Mouse (Mus musculus) T-cell, adult 2 months (primary cell): ENCODE measurements at regions not wholly inside any gene's neighbourhood (a gene's known extent, or its start where the extent isn't known, plus 50 kb on each side); places are given as distances from the start of the nearest gene placed in this dataset.

Experiments
- DNase-seq: peaks from one replicate; pipeline ENCODE4 v3.0.0; 2022; ENCODE audit warnings: low spot score

DNA sequence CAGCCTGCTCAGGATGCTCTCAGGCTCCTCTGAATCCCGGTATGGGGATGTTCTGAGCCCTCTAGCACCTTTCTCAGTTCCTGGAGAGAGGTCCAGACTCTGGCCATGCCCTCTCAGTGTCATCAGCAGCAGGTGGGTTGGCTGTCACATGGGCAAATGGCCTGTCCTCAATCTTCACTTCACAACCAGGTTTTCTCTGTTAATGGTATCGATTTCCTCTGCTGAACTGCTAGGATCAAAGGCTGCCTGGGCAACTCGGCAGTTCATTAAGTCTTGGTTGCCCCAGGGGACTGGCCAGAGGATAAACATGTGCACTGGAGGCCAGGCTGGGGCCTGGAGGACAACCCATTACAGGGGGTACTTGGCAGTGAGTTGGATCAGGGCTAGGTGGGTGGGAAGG is 156.2 kb downstream of the Trim29 start:
- DNase-seq: no peak

DNA sequence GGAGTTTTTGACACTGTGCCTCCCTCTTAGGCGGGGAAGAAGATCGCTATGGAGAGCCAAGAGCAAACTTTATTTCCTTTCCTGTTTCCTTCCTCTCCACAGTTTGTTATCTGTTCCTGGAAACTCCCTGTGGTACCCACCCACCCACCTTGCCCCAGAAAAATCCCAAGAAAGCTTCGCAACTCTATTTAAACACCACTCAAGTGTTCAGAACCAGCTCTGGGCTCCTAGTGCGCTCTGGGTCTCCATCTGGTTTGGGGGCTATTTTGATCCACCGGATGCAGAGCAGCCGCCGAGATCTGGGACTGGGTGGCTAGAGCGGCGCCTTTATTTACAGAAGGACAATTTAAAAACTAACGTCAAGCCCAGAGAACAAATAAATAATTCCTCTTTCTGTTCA is 158.6 kb downstream of the Trim29 start:
- no peak for DNase-seq

DNA sequence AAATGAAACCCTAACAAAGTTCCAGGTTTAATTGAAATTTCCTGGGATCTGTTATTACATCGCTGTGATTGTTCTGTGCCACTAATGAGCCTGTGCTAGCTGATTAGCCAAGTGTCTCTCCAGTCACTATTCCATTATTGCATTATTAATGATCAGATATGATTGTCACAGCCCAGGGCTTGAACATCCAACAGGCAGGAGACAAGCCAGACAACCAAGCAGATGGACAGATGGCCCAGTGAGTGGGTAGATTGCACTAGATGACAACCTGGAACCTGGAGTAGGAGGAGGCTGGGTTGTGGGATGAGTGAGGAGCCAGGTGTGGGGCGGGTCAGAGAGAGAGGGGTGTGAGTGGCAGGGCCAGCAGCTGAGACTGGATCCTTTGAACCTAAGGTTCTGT is 161.6 kb downstream of the Trim29 start:
- no peak for DNase-seq

DNA sequence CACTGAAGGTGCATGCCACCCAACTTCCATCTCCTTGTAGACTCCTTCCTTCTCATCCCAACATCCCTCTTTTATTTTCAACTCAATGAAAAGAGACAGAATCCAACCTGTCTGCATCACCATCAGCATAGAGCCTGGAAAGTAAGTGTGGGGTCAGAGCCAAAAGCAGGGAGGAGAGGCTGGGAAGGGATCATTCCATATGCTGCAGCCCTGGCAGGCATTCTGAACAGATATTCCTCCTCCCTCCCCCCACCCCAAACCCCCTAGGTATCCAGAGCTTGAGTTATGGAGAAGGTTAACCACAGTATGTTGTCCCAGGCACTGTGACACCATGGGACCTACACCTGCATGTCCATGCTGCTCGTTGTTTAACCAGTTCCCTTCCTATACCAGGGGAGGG is 162.5 kb downstream of the Trim29 start:
- no peak for DNase-seq

DNA sequence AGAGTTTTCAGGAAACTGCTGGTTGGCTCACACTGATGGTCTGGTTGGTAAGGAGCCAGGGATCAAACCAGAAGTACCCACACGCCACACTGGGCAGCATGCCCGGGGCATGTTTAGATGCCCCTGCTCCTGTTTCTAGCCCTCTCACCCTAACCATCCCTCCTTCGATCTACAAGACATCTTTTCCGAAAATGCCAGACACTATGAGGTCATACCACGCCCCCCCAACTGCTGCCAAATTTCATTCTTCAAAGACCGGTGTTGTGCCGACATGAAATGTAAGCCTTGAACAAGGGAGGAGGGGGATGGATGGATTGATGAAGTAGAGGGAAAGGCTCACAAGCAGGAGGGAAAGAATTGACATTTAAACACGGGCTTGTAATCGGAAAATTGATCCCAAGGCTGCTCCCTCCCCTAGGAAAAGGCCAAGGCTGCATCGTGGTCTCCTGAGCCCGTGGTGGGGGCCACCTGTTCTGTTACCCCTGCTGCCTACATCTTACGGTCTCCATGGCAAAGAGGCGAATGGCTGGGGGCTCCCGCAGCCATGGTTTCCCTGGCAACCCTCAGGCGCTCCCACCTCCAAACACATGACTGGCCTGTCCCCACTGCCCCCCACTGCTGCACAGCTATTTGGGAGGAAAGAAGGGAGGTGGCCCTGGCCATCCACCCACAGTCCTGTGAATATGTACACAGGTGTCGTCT is 163.1 kb downstream of the Trim29 start:
- no peak for DNase-seq

DNA sequence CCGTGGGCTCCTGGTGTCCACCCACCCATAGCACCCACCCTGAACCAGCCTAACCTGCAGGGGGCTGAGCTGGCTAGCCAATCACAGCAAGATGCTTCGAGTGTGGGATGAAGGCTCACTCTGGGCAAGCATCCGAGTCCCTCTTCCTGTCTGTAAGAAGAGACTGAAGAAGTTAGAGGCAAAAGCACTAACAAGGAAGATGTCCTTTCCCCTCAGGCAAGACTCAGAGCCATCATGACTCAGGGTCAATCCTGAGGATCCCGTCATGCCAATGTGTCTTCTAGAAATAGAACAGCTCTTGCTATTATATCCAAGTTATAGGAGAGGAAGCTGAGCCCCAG is 163.6 kb downstream of the Trim29 start:
- no peak for DNase-seq

DNA sequence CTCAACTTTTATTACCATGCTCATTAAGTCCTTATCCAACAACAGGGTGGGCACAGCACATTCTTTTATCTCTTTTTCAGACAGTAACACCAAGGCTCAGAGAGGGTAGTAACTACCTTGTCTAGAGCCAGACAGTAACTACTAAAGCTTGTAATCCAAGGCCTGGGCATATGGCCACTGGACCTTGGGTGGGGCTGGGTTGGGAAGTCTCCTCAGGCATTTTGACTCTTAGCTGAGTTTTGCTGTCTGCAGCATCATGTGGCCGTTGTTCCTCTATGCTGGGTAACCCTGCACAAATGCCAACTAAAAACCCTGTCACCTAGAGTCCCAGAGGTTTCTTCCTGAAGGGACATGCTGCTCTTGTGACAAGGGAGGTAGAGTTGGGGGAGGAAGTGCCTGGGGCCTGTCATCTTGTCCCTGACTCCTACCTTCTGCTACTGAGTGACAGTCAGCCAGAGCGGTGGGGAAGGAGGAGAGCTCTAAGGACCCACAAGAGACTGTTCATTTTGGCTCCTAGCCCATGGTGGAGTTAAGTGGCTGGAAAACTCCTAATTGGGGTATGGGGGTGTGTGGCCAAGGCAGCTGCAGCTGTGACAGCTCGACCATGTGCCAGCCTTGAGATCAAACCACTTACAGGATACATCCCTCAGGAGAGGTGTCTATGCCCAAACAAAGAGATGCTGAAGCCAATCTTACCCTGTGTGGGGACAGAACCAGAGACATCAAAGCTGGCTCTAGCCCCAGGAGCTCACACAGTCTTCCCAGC is 170.4 kb downstream of the Trim29 start:
- DNase-seq: no peak

DNA sequence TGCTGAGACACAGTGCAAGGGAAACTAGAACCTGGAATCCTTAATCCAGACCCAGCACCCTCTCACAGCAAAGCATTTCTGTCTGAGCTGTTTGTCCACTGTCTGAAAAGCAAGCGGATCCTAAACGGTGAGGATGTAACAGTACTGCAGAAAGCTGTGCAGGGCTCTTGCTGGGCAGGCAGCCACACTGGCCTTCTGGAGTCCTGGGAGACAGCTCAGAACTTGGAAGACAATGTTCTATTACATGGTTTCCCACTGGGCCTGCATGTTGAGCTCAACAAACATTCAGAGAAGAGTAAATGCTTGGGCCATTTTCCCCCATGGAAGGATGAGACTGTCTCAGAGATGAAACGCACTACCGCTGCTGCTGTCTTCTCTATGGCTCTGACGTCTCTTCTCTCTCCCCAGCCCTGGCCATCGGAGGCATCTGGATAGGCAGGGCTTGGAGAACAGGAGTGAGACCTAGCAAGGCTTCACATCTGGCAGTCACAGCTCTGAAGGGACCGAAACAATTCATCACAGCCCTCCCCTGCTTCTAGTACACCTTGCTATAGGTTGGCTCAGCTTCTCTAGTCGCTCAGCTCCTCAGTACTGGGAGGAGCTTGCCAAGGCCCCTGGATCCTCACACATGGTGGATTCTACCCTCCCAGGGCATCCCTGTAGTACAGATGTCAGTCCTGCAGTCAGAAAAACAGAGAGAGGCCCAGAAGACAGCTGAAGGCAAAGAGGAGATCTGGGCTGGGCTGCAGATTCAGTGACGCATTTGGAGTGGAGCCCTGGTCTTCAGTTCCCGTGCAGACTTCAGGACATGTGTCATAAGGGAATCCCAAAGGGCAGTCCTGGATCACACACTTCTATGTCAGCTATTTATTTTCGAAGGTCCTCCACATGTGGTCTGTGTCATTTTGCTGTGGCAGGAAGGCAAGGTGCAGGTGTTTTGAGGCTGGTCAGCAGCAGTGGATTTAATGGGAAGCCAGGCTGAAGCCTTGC is 171.7 kb downstream of the Trim29 start:
- DNase-seq: no peak

DNA sequence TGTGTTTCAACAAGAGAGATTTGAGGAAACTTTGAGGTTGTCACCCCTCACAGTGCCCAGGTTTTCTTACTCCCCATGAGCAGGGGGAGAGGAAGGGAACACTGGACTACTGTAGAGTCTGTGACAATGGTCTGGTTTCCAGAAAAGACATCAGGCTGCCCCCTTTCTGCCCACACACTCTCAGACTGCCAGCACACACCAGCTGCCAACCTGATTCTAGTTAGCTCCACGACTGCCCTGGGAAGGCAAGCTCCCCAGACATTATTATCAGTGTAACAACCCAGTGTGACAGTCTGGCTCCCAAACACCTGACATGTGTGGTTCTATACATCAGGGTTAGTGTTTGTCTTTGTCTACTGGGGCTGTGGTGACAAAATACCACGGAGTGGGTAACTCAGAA is 172.5 kb downstream of the Trim29 start:
- DNase-seq: no peak

DNA sequence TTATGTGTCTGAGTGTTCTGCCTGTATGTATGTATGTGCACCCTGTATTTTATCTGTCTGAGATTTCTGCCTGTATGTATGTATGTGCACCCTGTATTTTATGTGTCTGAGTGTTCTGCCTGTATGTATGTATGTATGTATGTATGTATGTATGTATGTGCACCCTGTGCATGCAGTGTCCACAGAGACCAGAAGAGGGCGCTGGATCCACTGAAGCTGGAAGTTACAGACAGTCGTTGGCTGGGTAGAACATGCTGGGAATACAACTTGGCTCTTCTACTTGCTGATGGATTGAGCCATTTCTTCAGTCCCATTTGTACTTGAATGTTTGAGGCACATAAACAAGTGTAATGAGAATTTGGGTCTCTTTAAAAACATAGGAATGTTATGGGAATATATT is 173.3 kb downstream of the Trim29 start:
- DNase-seq: no peak

DNA sequence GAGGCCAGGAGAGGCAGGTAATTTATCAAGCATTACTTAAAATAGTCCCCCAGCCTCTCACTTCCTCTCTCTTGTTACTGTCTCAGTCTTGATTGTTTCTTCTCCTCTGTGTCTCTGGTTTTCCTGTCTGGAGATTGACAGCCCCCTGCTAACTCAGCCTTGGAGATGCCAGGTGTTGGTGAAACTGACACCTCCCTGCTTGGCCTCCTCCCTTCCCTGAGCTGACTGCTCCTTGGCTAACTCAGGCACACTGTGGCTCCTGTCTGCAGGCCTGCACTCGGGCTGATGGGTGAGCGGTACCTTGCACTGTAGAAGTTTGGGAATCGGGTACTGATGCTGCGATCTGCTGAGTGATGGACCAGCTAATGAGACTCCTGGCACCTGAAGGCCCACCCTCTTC is 176.1 kb downstream of the Trim29 start:
- no peak for DNase-seq

DNA sequence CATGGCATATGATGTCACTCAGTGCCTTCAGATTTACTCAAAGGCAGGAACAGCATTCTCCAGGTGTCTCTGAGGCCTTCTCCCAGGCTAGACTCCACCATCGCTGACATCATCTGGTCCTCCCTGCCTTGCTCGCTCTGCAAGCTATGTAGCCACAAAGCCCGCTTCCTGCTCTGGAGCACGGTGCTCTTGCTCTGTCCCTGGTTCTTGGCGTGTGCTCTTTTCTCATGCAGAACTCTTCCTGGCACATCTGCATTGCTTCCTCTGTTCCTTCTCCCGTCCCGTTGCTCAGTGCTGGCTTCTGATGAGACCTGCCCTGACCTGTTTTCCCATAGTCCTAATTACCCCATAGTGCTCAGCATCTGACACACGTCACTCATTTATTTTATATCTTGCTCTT is 178.6 kb downstream of the Trim29 start:
- no peak for DNase-seq

DNA sequence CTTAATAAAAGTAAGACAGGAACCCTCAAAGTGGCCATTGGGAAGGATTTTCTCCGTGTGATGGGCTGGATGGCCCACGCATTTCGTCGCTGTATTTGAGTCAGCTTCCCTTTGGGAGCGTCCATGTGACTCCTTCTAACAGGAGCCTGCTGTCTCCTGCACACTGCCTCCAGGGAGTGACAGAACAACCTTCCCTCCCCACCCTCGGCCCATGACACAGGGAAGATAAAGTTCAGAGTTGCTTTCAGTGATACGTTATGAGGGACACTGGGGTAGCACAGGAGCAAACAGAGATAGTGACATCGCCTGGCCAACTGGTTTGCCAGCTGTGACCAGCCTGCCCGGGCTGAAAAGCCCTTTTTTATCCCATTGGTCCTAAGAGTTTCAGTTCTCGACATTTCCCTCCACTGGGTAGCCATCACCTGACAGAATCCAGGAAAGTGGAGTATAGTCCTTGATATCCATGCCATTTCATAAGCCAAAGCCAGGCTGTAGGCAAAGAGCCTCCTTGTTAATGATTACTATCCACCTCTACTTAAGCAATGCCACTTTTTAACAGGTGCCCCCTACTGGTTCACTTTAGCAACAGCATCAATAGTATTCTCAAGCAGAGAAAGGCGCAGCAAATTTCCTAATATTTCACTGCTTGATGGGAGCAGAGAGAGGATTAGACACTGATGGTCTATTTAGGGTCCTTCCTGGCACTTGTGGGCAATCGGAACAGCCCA is 180.5 kb downstream of the Trim29 start:
- no peak for DNase-seq

DNA sequence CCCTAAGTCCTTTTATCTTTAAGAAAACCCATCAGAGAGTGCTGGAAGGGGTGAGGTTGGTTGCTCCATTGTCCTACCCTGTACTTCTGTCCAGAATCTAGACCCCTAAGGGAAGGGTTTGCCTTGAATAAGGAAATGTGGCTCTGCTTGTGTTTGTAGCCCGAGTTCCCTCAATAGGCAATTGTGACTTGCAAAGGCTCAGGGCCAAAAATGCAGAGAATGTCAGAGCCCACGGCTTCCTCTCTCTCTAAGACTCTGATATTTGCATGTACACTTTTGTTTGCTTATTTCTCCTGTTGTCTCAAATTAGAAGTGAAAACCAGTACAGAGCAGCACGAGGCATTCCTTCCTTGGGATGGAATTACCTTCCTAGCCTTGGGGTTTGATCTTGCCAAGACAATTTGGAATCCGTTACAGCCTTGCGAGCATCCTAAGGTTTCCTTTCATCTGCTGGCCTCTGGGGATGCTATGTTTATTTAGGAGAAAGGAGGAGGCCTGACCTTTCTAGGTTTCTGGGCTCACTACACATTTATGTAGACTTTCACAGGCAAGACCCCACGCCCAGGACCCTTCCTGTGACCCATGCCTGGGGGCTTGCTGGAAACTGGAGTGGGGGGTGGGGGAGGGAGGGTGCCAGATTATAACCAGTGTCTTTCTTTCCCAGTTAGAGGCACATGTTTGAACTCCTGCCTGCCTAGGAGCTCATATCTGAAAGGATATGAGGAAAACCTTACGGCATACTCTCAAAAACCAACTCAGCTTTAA is 181.8 kb downstream of the Trim29 start:
- DNase-seq: no peak

DNA sequence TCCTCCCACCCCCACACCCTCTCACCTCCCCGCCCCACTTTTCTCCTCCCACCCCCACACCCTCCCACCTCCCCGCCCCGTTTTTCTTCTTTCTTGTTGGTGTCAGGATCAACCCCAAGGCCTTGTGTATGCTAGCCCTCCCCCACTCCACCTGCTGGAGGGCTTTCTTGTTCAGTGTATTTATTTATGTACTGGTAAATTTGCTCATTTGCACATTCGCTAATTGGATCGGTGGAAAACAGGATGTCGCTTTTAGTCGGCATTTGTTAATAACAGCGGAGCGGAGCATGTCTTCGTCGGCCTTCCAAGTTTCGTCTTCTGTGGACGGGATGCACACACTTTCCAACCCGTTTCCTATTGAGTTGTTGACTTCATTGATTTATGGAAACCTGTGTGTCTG is 187.9 kb downstream of the Trim29 start:
- no peak for DNase-seq

DNA sequence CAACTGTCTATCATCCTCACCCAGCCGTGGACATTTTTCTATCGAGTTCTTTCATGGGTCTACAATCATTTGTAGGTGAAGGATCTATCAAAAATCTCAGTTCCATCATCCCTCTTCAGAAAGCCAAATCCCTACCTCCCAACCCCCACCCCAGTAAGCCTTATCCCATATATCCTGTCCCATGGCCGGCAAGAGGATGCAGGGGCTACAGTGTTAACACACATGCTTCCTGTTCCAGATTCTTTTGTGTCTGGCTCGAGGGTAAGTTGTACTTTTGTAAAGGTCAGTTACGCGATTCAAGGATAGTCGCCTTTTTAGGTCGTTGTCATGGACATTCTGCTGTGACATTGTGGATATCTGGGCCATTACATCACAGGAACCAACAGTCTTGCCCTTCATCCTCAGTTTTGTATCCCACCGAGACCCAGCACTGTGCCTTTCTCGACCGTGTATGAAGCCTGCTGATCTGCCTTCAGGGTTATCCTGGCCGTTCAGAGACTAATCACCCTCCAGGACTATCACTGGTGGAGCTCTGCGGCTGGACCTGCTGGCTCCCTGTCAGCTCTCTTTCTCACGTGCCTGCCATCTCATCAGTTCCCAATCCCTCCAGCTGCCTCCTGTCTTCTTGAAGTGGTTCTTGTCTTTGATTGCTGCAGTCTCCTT is 193.8 kb downstream of the Trim29 start:
- no peak for DNase-seq

DNA sequence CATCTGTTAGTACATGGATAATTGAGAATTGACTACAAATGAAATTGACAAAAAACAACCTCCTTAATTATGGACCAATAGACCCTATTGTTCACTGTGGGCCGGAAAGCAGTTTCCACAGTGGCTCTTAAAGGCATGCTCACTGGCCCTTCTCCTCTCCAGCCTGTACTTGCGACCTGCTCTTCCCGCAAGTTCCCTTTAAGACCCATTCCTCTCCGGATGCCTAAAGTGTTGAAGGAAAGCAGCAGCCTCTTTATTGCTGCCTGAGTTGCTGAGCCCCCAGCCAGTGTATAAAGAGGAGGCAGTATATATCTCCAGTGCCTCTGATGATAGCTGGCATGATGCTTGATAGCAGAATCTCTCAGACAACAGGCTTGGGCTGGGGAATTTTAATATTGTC is 195.2 kb downstream of the Trim29 start:
- no peak for DNase-seq

DNA sequence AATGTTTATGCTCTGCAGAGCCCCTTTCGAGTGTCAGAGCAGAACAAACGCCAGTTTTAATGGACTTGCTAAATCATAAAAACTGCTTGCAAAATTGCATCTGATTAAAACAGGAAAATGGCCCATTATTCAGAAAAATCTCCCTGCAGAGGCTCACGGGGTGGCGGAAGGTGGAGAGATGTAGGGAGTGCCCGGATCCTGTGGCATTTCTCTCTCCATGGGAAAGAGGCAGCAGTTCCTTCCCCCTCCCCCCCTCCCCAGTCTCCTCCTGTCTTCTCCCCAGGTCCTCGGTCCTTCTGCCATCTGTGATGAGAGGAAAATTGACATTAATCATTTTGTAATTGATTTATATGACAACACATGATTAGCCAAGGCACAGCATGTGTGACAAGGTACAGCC is 195.6 kb downstream of the Trim29 start:
- DNase-seq: no peak

DNA sequence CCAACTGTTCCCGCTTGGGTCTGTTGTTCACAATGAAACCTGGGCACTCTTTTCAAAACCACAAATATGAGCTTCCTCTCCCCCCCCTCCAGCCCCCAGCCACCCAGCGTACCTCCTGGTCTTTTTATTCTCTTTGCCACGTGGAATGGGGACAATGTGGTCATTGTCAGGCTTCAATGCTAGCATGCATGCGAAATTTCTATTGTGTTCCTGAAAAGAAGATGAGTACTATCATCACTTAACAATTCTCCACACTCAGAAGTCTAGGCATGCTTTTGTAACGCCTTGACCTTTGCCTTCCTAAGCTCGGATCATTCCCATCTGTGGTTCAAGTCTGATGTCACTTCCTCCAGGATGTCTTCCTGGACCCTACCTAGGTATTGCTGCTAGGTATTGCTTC is 202.2 kb downstream of the Trim29 start:
- no peak for DNase-seq

DNA sequence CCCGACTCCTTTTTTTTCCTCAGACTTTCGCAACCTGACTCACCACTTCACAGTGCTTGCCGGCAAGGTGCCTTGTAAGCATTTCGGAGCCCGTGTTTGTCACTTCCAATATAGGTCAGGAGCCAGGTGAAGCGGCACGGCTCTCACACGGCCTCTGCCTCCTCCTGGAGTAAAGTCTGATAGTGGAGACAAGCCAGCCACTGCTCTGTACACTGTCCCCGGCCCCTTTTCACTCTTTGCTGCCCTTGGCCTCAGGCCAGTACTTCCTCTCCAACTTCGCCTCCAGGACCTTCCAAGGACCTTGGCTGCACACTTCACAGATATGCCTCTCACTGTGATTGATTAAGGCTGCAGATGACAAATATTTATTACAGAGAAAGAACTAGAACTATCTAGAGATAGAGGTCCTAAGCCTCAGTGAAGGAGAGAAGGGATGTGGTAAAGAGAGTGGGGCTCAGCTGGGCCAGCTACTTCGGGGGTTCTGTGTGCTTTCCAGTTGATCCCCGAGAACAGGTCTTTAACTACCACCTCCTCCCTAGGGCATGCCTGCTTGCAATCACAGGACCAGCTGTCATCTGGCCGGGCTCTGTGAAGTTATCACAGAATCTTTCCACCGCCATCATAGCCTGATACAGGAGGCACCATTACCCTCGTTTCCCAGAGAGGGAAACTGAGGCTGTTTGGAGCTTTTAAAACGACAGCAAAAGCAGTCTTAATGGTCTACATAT is 204.2 kb downstream of the Trim29 start:
- no peak for DNase-seq
